Mouse (Mus musculus) embryonic facial prominence, embryonic 14.5 days (tissue): ENCODE measurements at regions not wholly inside any gene's neighbourhood (a gene's known extent, or its start where the extent isn't known, plus 50 kb on each side); places are given as distances from the start of the nearest gene placed in this dataset.

Source experiments
- ATAC-seq: fragments of 200-750 bp; cut with Nextera tagmentation; 2 replicates; pipeline ENCODE4 v1.8.0; 2017; ENCODE audit warnings: low read depth, moderate number of reproducible peaks, moderate TSS enrichment
- DNase-seq: peaks from one replicate; pipeline ENCODE4 v3.0.0-alpha.2; 2015; ENCODE audit warnings: low spot score
- H3K27ac ChIP-seq: fragments of 300-500 bp; sonication (generic); replicated peaks from 2 replicates; pipeline ENCODE4 v1.5.1; 2014; ENCODE audit warnings: low read depth, mild to moderate bottlenecking, low read length, moderate library complexity
- H3K27me3 ChIP-seq: fragments of 300-500 bp; sonication (generic); replicated peaks from 2 replicates; pipeline ENCODE4 v1.6.1; 2014; ENCODE audit warnings: low read length; ENCODE audit not compliant: control insufficient read depth, insufficient read depth
- H3K36me3 ChIP-seq: fragments of 300-500 bp; sonication (generic); 2 replicates; pipeline ENCODE4 v1.6.1; 2014; ENCODE audit warnings: low read length, mixed read lengths; ENCODE audit not compliant: control insufficient read depth, insufficient read depth
- H3K4me1 ChIP-seq: fragments of 300-500 bp; sonication (generic); 2 replicates; pipeline ENCODE4 v1.6.1; 2014; ENCODE audit warnings: antibody characterized with exemption, low read length; ENCODE audit not compliant: control insufficient read depth, insufficient read depth
- H3K4me2 ChIP-seq: fragments of 300-500 bp; sonication (generic); 2 replicates; pipeline ENCODE4 v1.6.1; 2014; ENCODE audit warnings: low read depth, mild to moderate bottlenecking, low read length, moderate library complexity, mixed read lengths
- H3K4me3 ChIP-seq: fragments of 300-500 bp; sonication (generic); 2 replicates; pipeline ENCODE4 v1.5.1; 2014; ENCODE audit warnings: low read depth, mild to moderate bottlenecking, low read length
- H3K9ac ChIP-seq: fragments of 300-500 bp; sonication (generic); 2 replicates; pipeline ENCODE4 v1.6.1; 2014; ENCODE audit warnings: low read depth, mild to moderate bottlenecking, low read length, moderate library complexity, mixed read lengths
- H3K9me3 ChIP-seq: fragments of 300-500 bp; sonication (generic); 2 replicates; pipeline ENCODE4 v1.6.1; 2016; ENCODE audit warnings: low read length; ENCODE audit not compliant: control insufficient read depth
- WGBS: fragments of 180-500 bp; shearing (Covaris S2); extraction: QIAGEN DNeasy Blood & Tissue Kit; methylation state at CpG from one replicate; pipeline ENCODE4 v1.1.7; 2014; 5-methylcytosine and 5-hydroxymethylcytosine counted together

DNA sequence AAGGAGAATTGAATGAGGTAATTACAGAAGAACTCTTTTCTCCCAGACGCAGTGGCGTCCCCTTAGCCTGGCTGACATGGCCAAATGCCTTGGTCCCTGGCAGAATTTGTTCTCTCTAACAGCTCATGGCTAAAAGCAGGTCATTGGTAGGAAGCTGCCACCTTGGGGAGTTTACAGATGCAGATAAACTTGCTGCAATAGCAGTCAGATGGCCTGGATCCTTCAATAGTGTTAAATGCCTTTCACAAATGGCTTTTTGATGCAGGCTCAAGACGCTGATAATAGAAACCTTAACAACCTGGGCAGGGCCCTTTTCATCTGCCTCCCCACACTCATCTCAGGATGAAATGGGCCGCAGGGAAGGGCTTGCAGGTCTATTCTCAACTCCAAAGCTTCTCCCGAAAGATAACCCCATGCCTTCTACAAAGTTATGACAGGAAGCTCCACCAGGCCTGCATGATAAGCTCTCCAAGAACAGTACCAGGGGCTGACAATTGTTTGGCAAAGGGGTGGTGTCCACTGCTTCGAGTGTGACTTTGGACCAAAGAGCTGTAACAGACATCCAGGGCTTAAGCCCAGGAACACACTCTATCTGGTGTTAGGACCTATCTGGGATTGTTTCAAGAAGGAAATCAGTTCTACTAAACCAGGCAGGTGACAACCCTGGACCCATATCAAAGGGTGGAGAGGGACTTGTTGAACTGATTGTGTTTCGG lies 867.2 kb upstream of the A1bg start:
- 0 out of 2 replicates have a peak, but pooled peaks cover 3% of the 10 kb centered on the region for H3K4me1 ChIP-seq
- H3K36me3 ChIP-seq: no peaks in the 10 kb centered on the region
- H3K27ac ChIP-seq: no peak overlapping the region
- ATAC-seq (no peak), DNase-seq (no peak)
- H3K27me3 ChIP-seq: no peaks in the 10 kb centered on the region
- 77% methylated on average over 7 of the region's 7 CpGs for WGBS
- H3K4me2 ChIP-seq: no peak overlapping the region
- H3K9me3 ChIP-seq: no peaks in the 10 kb centered on the region
- no peak overlapping the region for H3K4me3 ChIP-seq
- no peak overlapping the region for H3K9ac ChIP-seq

- no peak for ATAC-seq
- 71% methylated on average over 1 of the region's 1 CpGs for WGBS
Measured at GRCm38 (mm10) chr15:61787046-61787445, 864.2 kb upstream of the A1bg start.

DNA sequence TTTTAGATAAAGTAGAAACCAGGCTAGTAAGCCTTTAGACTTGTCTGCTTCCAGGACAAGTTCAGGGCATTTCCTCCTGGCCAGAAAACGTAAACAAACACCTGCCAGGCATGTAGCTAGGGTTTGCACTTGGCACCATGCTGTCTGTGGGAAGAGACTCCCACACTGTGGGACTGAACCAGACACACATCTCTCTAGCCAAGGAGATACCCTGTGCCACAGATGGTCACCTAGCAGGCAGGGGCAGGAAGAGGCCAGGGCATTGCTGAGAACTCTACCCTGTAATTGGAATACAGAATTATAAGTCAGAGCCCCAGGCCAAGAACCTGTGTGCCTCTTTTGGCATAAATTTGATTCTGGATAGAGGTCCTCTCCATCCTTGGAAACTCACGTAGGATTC lies 858.7 kb upstream of the A1bg start:
- Histone ChIP-seq H3K36me3 (no peaks in the 10 kb centered on the region), H3K9me3 (no peaks in the 10 kb centered on the region), H3K4me3 (no peak overlapping the region), H3K9ac (no peak overlapping the region), H3K27me3 (no peaks in the 10 kb centered on the region), H3K4me2 (no peak overlapping the region), H3K27ac (no peak overlapping the region), H3K4me1 (no peaks in the 10 kb centered on the region)
- DNase-seq (no peak), ATAC-seq (no peak)
- 75% methylated on average over 2 of the region's 2 CpGs for WGBS

More at GRCm38 (mm10) chr15:61787046-61787445, 864.2 kb upstream of the A1bg start:
- Histone ChIP-seq H3K9ac (no peak overlapping the region), H3K36me3 (no peaks in the 10 kb centered on the region), H3K27ac (no peak overlapping the region), H3K4me2 (no peak overlapping the region), H3K4me1 (no peaks in the 10 kb centered on the region), H3K27me3 (no peaks in the 10 kb centered on the region), H3K9me3 (no peaks in the 10 kb centered on the region), H3K4me3 (no peak overlapping the region)
- no peak for DNase-seq

DNA sequence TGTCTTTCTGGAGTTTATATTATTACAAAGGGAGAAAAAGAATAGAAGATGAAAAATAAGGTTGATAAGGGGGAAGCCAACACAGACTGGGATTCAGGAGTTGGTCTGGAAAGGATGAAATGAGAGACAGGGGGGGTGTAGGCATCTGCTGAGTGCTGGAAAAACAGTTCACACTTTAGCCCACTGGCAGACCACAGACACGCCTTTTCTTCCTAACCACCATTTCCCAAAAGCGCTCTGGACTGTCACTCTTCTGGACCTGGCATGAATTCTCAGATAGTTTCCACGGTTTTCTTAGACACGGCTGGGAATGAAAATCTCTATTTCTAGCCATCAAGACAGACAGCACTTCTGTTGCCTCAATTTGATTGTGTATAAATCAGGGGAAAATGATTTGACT lies 850.2 kb upstream of the A1bg start:
- Histone ChIP-seq H3K4me3 (no peak overlapping the region), H3K27me3 (no peaks in the 10 kb centered on the region), H3K9me3 (no peaks in the 10 kb centered on the region), H3K27ac (no peak overlapping the region), H3K4me2 (no peak overlapping the region), H3K9ac (no peak overlapping the region), H3K36me3 (no peaks in the 10 kb centered on the region), H3K4me1 (no peaks in the 10 kb centered on the region)
- ATAC-seq (no peak), DNase-seq (no peak)
- 77% methylated on average over 4 of the region's 4 CpGs for WGBS

DNA sequence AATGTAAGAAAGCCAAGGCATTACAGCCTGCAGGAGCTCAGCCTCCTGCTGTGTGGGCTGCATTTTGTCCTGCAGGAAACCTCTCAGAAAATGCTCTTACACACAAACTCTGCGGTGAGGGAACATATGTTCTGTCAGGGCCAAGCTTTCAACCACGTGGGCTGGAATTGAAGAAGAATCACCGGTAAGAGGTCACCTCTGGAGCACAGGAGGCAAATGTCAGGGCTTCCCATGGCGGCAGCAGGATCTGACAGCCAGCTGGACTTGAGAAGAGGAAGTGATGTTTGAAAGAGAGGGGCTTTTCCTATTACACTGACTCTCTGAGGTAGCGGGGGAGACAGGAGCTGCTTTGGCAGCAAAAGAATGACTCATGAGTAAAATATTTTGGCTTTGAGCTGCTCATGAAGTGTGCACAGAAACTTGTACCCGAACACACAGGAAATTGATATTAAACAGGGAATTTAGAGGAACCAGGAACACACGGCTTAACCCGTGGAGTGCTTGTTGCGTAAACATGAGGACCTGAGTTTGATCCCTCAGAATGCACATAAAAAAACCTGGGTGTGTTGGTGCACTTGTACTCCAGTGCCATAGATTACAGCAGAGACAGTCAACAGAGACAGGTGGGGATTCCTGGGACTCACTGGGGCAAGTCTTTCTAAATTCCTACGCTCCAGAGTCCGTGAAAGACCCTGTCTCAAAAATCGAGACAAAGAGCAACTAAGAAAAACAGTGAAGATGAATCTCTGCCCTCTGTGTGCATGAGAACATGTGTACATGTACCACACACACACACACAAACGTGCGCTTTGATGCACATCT lies 848.1 kb upstream of the A1bg start:
- H3K4me2 ChIP-seq: peak overlapping the region; percentile 28
- WGBS: 40% methylated on average over 14 of the region's 14 CpGs
- DNase-seq: peak; percentile 84

GRCm38 (mm10) chr15:61766544-61767094 lies 843.8 kb upstream of the A1bg start:
- no peaks in the 10 kb centered on the region for H3K4me1 ChIP-seq
- no peak overlapping the region for H3K4me2 ChIP-seq
- H3K9ac ChIP-seq: no peak overlapping the region
- no peak overlapping the region for H3K4me3 ChIP-seq
- 18% methylated on average over 2 of the region's 2 CpGs for WGBS
- no peak for ATAC-seq
- peak; percentile 72 for DNase-seq
- no peak overlapping the region for H3K27ac ChIP-seq
- H3K36me3 ChIP-seq: no peaks in the 10 kb centered on the region
- H3K27me3 ChIP-seq: no peaks in the 10 kb centered on the region
- no peaks in the 10 kb centered on the region for H3K9me3 ChIP-seq

More for the DNA sequence above, 848.1 kb upstream of the A1bg start:
- no peaks in the 10 kb centered on the region for H3K4me1 ChIP-seq
- H3K27me3 ChIP-seq: no peaks in the 10 kb centered on the region
- H3K9me3 ChIP-seq: no peaks in the 10 kb centered on the region
- H3K36me3 ChIP-seq: no peaks in the 10 kb centered on the region
- no peak overlapping the region for H3K9ac ChIP-seq
- peak; percentile 82 for ATAC-seq
- peak overlapping the region; percentile 23; the same call in 1 of the 2 replicates for H3K27ac ChIP-seq
- H3K4me3 ChIP-seq: no peak overlapping the region

DNA sequence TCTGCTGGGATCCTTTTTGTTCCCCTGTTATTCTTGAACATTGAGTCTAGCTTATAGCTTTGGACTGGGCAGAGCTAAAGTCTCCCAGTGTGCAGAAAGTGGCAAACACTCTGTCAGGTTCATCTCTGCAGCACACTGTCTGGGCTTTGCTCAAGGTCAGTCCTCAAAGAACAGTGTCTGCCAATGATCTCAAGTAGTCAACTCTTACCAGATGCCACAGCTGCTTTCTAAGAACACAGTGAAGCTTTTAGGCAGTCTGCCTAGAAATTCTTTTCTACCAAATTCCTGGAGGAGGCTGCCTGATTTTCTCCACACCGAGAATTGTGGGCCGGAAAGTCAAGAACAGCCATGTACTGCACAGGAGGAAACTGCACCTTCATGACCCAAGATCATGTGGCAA lies 831.0 kb upstream of the A1bg start:
- Histone ChIP-seq H3K9me3 (no peaks in the 10 kb centered on the region), H3K27ac (no peak overlapping the region), H3K4me2 (no peak overlapping the region), H3K4me1 (no peaks in the 10 kb centered on the region), H3K9ac (no peak overlapping the region), H3K4me3 (no peak overlapping the region), H3K27me3 (no peaks in the 10 kb centered on the region), H3K36me3 (no peaks in the 10 kb centered on the region)
- peak; percentile 86 for DNase-seq
- 44% methylated on average over 2 of the region's 2 CpGs for WGBS
- ATAC-seq: no peak

DNA sequence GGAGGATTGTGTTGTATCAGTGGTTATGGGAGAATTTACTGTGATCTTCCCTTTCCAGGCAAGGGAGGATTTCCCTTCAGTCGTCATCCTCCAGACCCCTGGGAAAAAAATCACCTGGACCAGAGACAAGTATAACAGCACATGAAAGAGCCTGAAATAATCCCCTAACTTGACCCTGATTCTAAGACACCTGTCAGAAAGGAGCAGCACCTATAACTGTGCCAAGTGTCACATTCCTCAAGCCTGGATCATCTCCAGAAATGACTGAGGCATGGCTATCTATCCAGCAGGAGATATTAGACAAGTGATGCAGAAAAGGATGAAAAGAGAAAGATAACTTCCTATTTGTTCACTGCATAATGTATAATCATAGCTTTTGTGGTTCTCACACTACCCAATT lies 800.9 kb upstream of the A1bg start:
- no peak overlapping the region for H3K9ac ChIP-seq
- ATAC-seq (no peak), DNase-seq (no peak)
- no peaks in the 10 kb centered on the region for H3K27me3 ChIP-seq
- 38% methylated on average over 1 of the region's 1 CpGs for WGBS
- no peaks in the 10 kb centered on the region for H3K9me3 ChIP-seq
- no peak overlapping the region for H3K4me2 ChIP-seq
- no peak overlapping the region for H3K27ac ChIP-seq
- H3K4me3 ChIP-seq: no peak overlapping the region
- no peaks in the 10 kb centered on the region for H3K36me3 ChIP-seq
- no peaks in the 10 kb centered on the region for H3K4me1 ChIP-seq
